Mouse (Mus musculus) liver, embryonic 14.5 days (tissue): ENCODE data around the gene Rcc1l. TPM values are rescaled to one million over a fixed set of nuclear protein-coding genes. Genes with fewer than 3 reads are reported as not detected.

Source experiments
- ATAC-seq: fragments of 200-750 bp; cut with Nextera tagmentation; 2 replicates; pipeline ENCODE4 v1.8.0; 2017; ENCODE audit warnings: moderate number of reproducible peaks, mild to moderate bottlenecking, moderate library complexity; ENCODE audit not compliant: insufficient read depth
- DNase-seq, 3 experiments: peaks; one replicate each; pipeline ENCODE4 v3.0.0-alpha.2; 2012 to 2013; ENCODE audit warnings: low read depth in 3 of 3, low spot score in 3 of 3
- H3K27ac ChIP-seq: fragments of 300-500 bp; sonication (generic); 2 replicates; pipeline ENCODE4 v1.5.1; 2014; ENCODE audit warnings: moderate library complexity, mild to moderate bottlenecking, control low read depth, inconsistent platforms
- H3K27me3 ChIP-seq: fragments of 300-500 bp; sonication (generic); 2 replicates; pipeline ENCODE4 v1.6.1; 2014; ENCODE audit warnings: mild to moderate bottlenecking, low read length, moderate library complexity; ENCODE audit not compliant: control insufficient read depth, insufficient read depth
- H3K36me3 ChIP-seq: fragments of 300-500 bp; sonication (generic); replicated peaks from 2 replicates; pipeline ENCODE4 v1.6.1; 2014; ENCODE audit warnings: low read depth; ENCODE audit not compliant: control insufficient read depth, insufficient read depth
- H3K4me1 ChIP-seq, 2 experiments: fragments of 200-500 bp in 1 of 2; fragments of 300-500 bp in 1 of 2; sonication (generic) in 1 of 2; replicated peaks; 2 replicates each; pipeline ENCODE4 v1.6.1; 2012 to 2014; ENCODE audit warnings: antibody characterized with exemption in 1 of 2, inconsistent platforms in 1 of 2, low read length in 1 of 2; ENCODE audit not compliant: control insufficient read depth in 2 of 2, insufficient read depth in 2 of 2
- H3K4me2 ChIP-seq: fragments of 300-500 bp; sonication (generic); 2 replicates; pipeline ENCODE4 v1.6.1; 2014; ENCODE audit warnings: low read depth, mild to moderate bottlenecking, control low read depth, moderate library complexity
- H3K4me3 ChIP-seq, 2 experiments: fragments of 200-500 bp in 1 of 2; fragments of 300-500 bp in 1 of 2; sonication (generic) in 1 of 2; 2 replicates each; pipeline ENCODE4 v1.5.1; 2012 to 2014; ENCODE audit warnings: low read depth in 2 of 2, low read length in 2 of 2, mild to moderate bottlenecking in 2 of 2, control low read depth in 1 of 2, inconsistent platforms in 1 of 2, moderate library complexity in 1 of 2; ENCODE audit not compliant: insufficient read depth in 1 of 2
- H3K9ac ChIP-seq: fragments of 300-500 bp; sonication (generic); replicated peaks from 2 replicates; pipeline ENCODE4 v1.6.1; 2014; ENCODE audit warnings: mild to moderate bottlenecking, control low read depth, moderate library complexity
- H3K9me3 ChIP-seq: fragments of 300-500 bp; sonication (generic); 2 replicates; pipeline ENCODE4 v1.6.1; 2016; ENCODE audit warnings: low read length, mixed read lengths; ENCODE audit not compliant: control insufficient read depth
- CTCF ChIP-seq: IDR thresholded peaks from 2 replicates; pipeline ENCODE4 v1.5.1; 2016; ENCODE audit warnings: antibody characterized with exemption, low read depth, control low read depth
- EP300 ChIP-seq: IDR thresholded peaks from 2 replicates; pipeline ENCODE4 v1.6.1; 2016; ENCODE audit warnings: antibody characterized with exemption, low read depth
- WGBS: fragments of 180-500 bp; shearing (Covaris S2); extraction: QIAGEN DNeasy Blood & Tissue Kit; methylation state at CpG from one replicate; pipeline ENCODE4 v1.1.7; 2014; ENCODE audit not compliant: insufficient replicate concordance; 5-methylcytosine and 5-hydroxymethylcytosine counted together
- polyA plus RNA-seq, 2 experiments: library from polyadenylated mRNA; depleted of rRNA in 1 of 2; stranded (reverse) in 1 of 2; unstranded in 1 of 2; fragments of >200 nt; fragmentation: Nextera tagmentation in 1 of 2; extraction: Ambion mirVana in 1 of 2; gene quantifications; 2 replicates each; pipeline versions ENCODE4 v1.2.1 to v1.2.3; 2012 to 2014

Rcc1l gene
- polyA plus RNA-seq, 2 experiments, result 8.4 to 11.2 TPM

DNA sequence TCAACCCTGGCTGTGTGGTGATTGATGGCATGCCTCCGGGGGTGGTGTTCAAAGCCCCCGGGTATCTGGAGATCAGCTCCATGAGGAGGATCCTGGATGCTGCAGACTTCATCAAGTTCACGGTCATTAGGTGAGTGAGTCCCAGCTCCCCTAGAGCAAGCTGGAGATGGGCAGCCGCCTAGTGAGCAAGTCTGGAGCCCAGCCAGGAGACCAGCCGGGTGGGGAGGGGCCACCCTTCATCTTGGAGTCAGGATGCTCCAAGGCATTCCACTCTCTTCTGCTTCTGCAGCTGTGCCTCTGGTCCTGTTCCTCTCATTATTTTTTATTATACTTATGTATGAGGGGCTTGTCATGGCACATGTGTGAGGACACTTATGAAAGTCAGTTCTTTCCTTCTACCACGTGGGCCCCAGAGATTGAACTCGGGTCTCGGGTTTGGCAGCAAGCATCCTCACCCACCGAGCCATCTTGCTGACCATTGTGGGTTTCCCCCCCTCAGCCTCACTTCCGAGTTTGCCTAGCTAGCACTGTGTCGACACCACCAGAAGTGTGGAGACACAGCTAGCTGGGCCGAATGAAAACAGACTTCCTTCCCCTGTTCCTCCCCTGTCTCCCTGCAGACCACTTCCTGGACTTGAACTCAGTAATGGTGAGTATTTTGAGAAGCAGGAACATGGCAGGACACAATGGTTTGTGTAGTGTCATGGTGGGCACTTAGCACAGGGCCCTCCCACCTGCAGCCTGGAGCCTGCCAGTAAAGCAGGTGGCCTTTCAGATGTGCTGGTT, 37.6 kb upstream of the Rcc1l start:
- no peaks in the 10 kb centered on the region for H3K9me3 ChIP-seq
- no peaks in the 10 kb centered on the region for H3K36me3 ChIP-seq
- DNase-seq (no peak), ATAC-seq (peak; percentile 20; the same call in 1 of the 2 replicates)
- no peak overlapping the region for H3K27ac ChIP-seq
- H3K27me3 ChIP-seq, result no peaks in the 10 kb centered on the region
- TF ChIP-seq EP300 (no peak), CTCF (no peak)
- WGBS, result 30% methylated on average over 12 of the region's 12 CpGs
- H3K9ac ChIP-seq, result no peak overlapping the region
- H3K4me3 ChIP-seq, result no peak overlapping the region
- H3K4me2 ChIP-seq, result no peak overlapping the region
- peaks cover 0 to 6% of the 10 kb centered on the region in 2 experiments; a peak in 1 of 4 replicates for H3K4me1 ChIP-seq

DNA sequence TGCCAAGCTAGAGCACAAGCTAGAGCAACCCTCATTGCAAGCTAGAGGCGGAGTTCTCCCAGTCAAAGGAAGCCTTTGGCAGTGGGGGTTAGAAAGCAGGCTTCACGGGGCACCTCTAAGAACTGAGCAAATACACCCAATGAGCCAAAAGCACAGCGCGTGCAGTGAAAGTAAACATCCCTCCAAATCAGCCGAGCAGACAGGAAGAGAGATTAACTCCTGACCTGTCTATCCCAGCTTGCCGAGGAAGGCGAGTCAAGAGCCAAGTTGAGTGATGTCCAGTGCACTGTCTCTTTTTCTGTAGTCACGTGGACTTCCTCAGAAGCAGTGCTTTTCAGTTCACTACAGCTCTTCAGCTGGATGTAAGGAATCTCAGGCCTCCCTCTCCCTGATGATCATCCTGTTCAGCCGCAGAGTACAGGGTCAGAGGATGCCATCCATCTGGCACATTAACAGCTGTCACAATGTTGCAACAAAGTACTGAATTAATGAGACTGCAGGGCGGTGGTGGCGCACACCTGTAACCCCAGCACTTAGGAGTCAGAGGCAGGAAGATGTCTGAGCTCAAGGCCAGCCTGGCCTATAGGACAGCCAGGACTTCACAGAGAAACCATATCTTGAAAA, 33.5 kb upstream of the Rcc1l start:
- Histone ChIP-seq H3K36me3 (no peaks in the 10 kb centered on the region), H3K4me1 (peaks cover 0 to 6% of the 10 kb centered on the region in 2 experiments; a peak in 1 of 4 replicates), H3K4me3 (no peak overlapping the region), H3K9ac (no peak overlapping the region), H3K27ac (no peak overlapping the region), H3K9me3 (no peaks in the 10 kb centered on the region), H3K27me3 (no peaks in the 10 kb centered on the region), H3K4me2 (no peak overlapping the region)
- DNase-seq, result no peak
- 40% methylated on average over 11 of the region's 11 CpGs for WGBS
- 0 out of 2 replicates have a peak, but pooled peaks have one; percentile 41 for ATAC-seq
- TF ChIP-seq EP300, result no peak
- TF ChIP-seq CTCF, result 0 out of 2 replicates have a peak, but pooled peaks have one; percentile 2

DNA sequence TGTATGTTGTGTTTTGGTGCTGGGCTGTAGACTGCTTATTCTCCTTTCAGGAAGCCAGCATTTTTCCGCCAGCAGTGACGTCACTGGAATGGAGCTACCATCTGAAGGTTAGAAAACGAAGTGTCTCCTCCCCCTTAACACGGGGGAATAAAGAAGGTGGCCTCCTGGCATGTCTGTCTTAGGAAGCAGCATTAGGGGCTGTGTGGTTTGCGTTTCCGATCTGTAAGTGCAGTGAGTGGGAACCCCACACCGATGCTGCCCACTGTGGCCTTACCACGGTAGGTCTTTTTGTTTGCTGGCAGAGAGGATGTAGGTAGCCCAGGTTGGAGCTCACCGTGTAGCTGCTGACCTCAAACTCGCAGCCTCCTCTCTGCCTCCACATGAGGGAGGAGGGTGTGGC, 30.1 kb upstream of the Rcc1l start:
- 40% methylated on average over 10 of the region's 10 CpGs for WGBS
- H3K4me1 ChIP-seq, result peaks cover 0 to 6% of the 10 kb centered on the region in 2 experiments; a peak in 1 of 4 replicates
- ATAC-seq (no peak), DNase-seq (no peak)
- H3K36me3 ChIP-seq, result no peaks in the 10 kb centered on the region
- no peak overlapping the region for H3K27ac ChIP-seq
- no peaks in the 10 kb centered on the region for H3K9me3 ChIP-seq
- no peak for TF ChIP-seq CTCF
- TF ChIP-seq EP300, result no peak
- H3K27me3 ChIP-seq, result no peaks in the 10 kb centered on the region
- H3K9ac ChIP-seq, result no peak overlapping the region
- no peak overlapping the region for H3K4me3 ChIP-seq
- H3K4me2 ChIP-seq, result no peak overlapping the region

DNA sequence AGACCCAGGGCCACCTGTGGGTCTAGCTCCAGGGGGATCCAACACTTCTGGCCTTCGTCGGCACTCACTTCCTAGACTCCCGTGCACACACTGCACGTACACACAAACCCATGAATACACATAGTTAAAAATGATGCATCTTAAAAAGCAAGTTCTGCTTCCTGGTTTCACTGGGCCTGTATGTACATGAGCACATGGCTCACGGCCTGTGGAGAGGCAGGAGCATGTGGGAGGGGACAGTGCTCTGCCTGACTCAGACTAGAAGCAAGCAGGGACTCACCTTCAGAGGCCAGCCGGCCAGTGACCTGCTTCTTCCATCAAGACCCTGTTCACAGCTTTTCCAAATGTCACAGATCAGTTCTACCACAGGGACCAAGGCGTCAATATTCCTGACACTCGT, 17.1 kb upstream of the Rcc1l start:
- H3K27ac ChIP-seq, result no peak overlapping the region
- DNase-seq, result no peak
- WGBS, result 78% methylated on average over 8 of the region's 8 CpGs

DNA sequence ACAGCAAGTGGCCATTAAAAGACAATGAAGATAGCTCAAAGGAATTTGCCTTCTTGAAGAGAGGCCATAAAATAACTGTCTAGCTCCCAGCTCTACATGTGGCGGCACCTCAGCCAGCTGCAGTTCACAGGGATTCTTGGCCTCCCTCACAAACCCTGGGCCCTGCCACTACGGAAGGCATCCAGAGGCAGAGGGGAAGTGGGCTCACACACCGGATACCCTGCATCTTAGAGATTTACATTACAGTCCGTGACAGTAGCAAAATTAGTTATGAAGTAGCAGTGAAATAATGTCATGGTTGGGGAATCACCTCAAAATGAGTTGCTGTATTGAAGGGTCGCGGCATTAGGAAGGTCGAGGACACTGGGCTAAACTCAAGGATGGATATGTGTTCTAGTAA, 12.0 kb upstream of the Rcc1l start:
- no peak overlapping the region for H3K4me3 ChIP-seq
- no peak for TF ChIP-seq EP300
- TF ChIP-seq CTCF, result no peak
- ATAC-seq, result no peak
- no peaks in the 10 kb centered on the region for H3K9me3 ChIP-seq
- H3K27ac ChIP-seq, result no peak overlapping the region
- H3K36me3 ChIP-seq, result no peaks in the 10 kb centered on the region
- no peaks in the 10 kb centered on the region for H3K27me3 ChIP-seq
- DNase-seq, result no peak
- 37% methylated on average over 7 of the region's 7 CpGs for WGBS
- no peak overlapping the region for H3K9ac ChIP-seq
- peaks cover under 1 to 1% of the 10 kb centered on the region in 2 experiments; a peak in 3 of 4 replicates for H3K4me1 ChIP-seq
- H3K4me2 ChIP-seq, result no peak overlapping the region

More for the DNA sequence above, 17.1 kb upstream of the Rcc1l start:
- no peaks in the 10 kb centered on the region for H3K4me1 ChIP-seq
- no peaks in the 10 kb centered on the region for H3K36me3 ChIP-seq
- H3K9ac ChIP-seq, result no peak overlapping the region
- TF ChIP-seq CTCF (no peak), EP300 (no peak)
- H3K9me3 ChIP-seq, result no peaks in the 10 kb centered on the region
- H3K27me3 ChIP-seq, result no peaks in the 10 kb centered on the region
- no peak overlapping the region for H3K4me3 ChIP-seq
- ATAC-seq, result no peak
- no peak overlapping the region for H3K4me2 ChIP-seq
